In the genomic region with DNA sequence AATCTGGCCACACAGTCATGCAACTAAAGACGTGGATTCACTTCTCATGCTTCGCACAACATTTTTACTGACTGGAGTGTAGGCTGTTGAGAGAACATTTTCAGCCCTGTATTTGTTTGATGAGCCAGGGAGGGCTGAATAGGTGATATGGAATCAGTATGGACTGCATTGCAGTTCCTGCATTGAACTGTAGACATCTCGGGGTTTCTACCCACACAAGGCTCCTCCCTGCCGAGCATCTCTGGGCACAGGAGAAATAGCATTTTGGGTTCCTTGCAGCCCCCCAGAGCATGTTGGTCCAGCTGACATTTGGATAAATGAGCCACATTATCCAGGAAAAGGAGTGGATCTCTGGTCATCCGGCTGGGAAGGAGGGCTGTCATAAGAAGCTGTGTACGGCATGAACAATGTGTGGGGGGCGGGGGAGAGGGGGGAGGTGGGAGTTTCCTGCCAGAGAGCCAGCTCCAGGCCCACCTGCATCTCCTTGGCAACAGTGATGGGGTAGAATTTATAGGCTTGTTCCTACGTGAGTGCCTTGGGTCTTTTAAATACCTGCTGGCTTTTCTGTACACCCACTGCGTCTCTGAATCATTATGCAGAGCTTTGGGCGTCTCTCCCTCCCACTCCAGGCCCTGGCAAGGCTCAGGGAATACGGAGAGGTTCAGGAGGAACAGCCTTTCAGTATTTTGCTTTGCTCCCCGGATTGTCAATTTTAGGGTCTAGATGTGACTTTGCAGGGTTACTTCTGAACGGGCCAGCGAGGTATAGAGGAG, we compare ENCODE assay signal across 12 mouse cellular contexts.
DNase-seq lines count a peak whose midpoint lies in the region; ATAC-seq and TF ChIP-seq lines count a peak whose summit lies in the region.
"Had no signal": no experiment of that assay in that cellular context is flagged by ENCODE, and none has a peak within 500 bp of the region (broad histone marks: within the 10 kb centered on the region; RNA-seq: fewer than 3 reads in every experiment).

No protein-coding gene starts in this region.

- no peak for DNase-seq in kidney, adult 9 months
- peak; percentile 26 for DNase-seq in forelimb bud, embryonic 11.5 days (ENCODE audit: low read depth, low spot score)
- DNase-seq in left cerebral cortex, adult 2 months (ENCODE audit: extremely low spot score in 1 of 2, low spot score in 2 of 2) = peak; percentile 63 to 68
- DNase-seq in thymus, postnatal 0 days (ENCODE audit: low spot score) = no peak
- no peak for DNase-seq in ovary, adult 18-20 months (ENCODE audit: low spot score)
- DNase-seq in cerebellum, adult 9-11 months = no peak
- DNase-seq: adrenal gland, adult 8-10 months; heart, postnatal 4 days had no signal

- no peak overlapping the region for H3K27ac ChIP-seq in kidney, embryonic 16.5 days (ENCODE audit: low read length)
- H3K27ac ChIP-seq in left cerebral cortex, adult 2 months = peak overlapping the region; percentile 91
- H3K27ac ChIP-seq in neural tube, embryonic 14.5 days (ENCODE audit: low read depth, low read length) = peak overlapping the region; percentile 80
- H3K27ac ChIP-seq: embryonic facial prominence, embryonic 13.5 days; liver, embryonic 12.5 days had no signal

- no peak overlapping the region for H3K4me3 ChIP-seq in kidney, embryonic 16.5 days (ENCODE audit: low read length)
- no peak overlapping the region for H3K4me3 ChIP-seq in left cerebral cortex, adult 2 months
- no peak overlapping the region for H3K4me3 ChIP-seq in neural tube, embryonic 14.5 days (ENCODE audit: low read depth, low read length)
- H3K4me3 ChIP-seq: embryonic facial prominence, embryonic 13.5 days; liver, embryonic 12.5 days had no signal

- no peak for TF ChIP-seq CTCF in left cerebral cortex, adult 2 months (IDR thresholded peaks at IDR 0.05)

- ATAC-seq in kidney, embryonic 16.5 days (ENCODE audit: low FRiP score, low TSS enrichment) = peak; percentile 59
- peak; percentile 84 for ATAC-seq in neural tube, embryonic 14.5 days (ENCODE audit: low read depth)
- ATAC-seq: liver, embryonic 12.5 days had no signal

- no peaks in the 10 kb centered on the region; the same call in 1 of the 2 replicates for H3K9me3 ChIP-seq in kidney, embryonic 16.5 days (ENCODE audit: low read length)
- H3K9me3 ChIP-seq in neural tube, embryonic 14.5 days (ENCODE audit: control insufficient read depth, low read length) = no peaks in the 10 kb centered on the region
- H3K9me3 ChIP-seq: embryonic facial prominence, embryonic 13.5 days; liver, embryonic 12.5 days had no signal

- no peak overlapping the region for H3K9ac ChIP-seq in kidney, embryonic 16.5 days (replicated peaks; ENCODE audit: low read length)
- H3K9ac ChIP-seq in neural tube, embryonic 14.5 days (replicated peaks; ENCODE audit: low read depth, low read length) = no peak overlapping the region
- H3K9ac ChIP-seq: embryonic facial prominence, embryonic 13.5 days; liver, embryonic 12.5 days had no signal

- H3K36me3 ChIP-seq in kidney, embryonic 16.5 days (ENCODE audit: insufficient read depth, low read length) = no peaks in the 10 kb centered on the region
- no peaks in the 10 kb centered on the region for H3K36me3 ChIP-seq in neural tube, embryonic 14.5 days (ENCODE audit: control insufficient read depth, insufficient read depth, low read length)
- H3K36me3 ChIP-seq: embryonic facial prominence, embryonic 13.5 days; liver, embryonic 12.5 days had no signal

- 32% methylated on average over 14 of the region's 14 CpGs for WGBS in kidney, embryonic 16.5 days
- 42% methylated on average over 14 of the region's 14 CpGs for WGBS in neural tube, embryonic 14.5 days

- intact Hi-C loops in left cerebral cortex, adult 2 months (cut with DNase I) = loop anchor here (1.0 to 5.0 kb wide), 5 partner anchors 20 to 290 kb away; no protein-coding TSS in a partner anchor

- no peaks in the 10 kb centered on the region for H3K27me3 ChIP-seq in kidney, embryonic 16.5 days (ENCODE audit: insufficient read depth, low read length)
- H3K27me3 ChIP-seq in neural tube, embryonic 14.5 days (ENCODE audit: control insufficient read depth, insufficient read depth, low read length) = no peaks in the 10 kb centered on the region
- H3K27me3 ChIP-seq: embryonic facial prominence, embryonic 13.5 days; liver, embryonic 12.5 days had no signal

- H3K4me1 ChIP-seq in kidney, embryonic 16.5 days (ENCODE audit: insufficient read depth, low read length) = peaks cover 13% of the 10 kb centered on the region
- H3K4me1 ChIP-seq in neural tube, embryonic 14.5 days (ENCODE audit: control insufficient read depth, insufficient read depth, low read length) = peaks cover 15% of the 10 kb centered on the region; the same call in 1 of the 2 replicates

- no peak overlapping the region; the same call in 1 of the 2 replicates for H3K4me2 ChIP-seq in kidney, embryonic 16.5 days (replicated peaks; ENCODE audit: low read depth, low read length)
- no peak overlapping the region for H3K4me2 ChIP-seq in neural tube, embryonic 14.5 days (ENCODE audit: low read depth, low read length)
- H3K4me2 ChIP-seq: embryonic facial prominence, embryonic 13.5 days; liver, embryonic 12.5 days had no signal

Comparison
In these comparisons a context has a peak if more than half of its experiments do, and no peak if none do; other contexts are left out.
1. DNase-seq: peak in forelimb bud, embryonic 11.5 days (single experiment) and left cerebral cortex, adult 2 months (2 of 2); none in kidney, adult 9 months (single experiment), thymus, postnatal 0 days (single experiment), ovary, adult 18-20 months (single experiment) and cerebellum, adult 9-11 months (single experiment).